Mouse (Mus musculus) MEL (cell line): ENCODE measurements around the gene Pigc. TPM values are rescaled to one million over a fixed set of nuclear protein-coding genes. Genes with fewer than 3 reads are reported as not detected.

Experiments
- DNase-seq: peaks from one replicate; pipeline ENCODE4 v3.0.0; 2011; ENCODE audit warnings: low read depth, low spot score
- H3K27ac ChIP-seq: 2 replicates; pipeline ENCODE4 v1.5.1; 2012; ENCODE audit warnings: low read depth, mild to moderate bottlenecking, control low read depth, low read length, moderate library complexity; ENCODE audit not compliant: control insufficient read depth
- H3K27me3 ChIP-seq, 2 experiments: fragments of 150-350 bp in 1 of 2; sonication (generic) in 1 of 2; 2 replicates each; pipeline ENCODE4 v1.6.1; 2012; ENCODE audit warnings: low read length in 2 of 2, mild to moderate bottlenecking in 2 of 2, improper control_type of control experiment in 1 of 2, moderate library complexity in 1 of 2; ENCODE audit not compliant: insufficient read depth in 2 of 2, control insufficient read depth in 1 of 2
- H3K36me3 ChIP-seq, 2 experiments: 2 replicates each; pipeline ENCODE4 v1.6.1; 2012 to 2014; ENCODE audit warnings: low read length in 2 of 2, improper control_type of control experiment in 1 of 2, inconsistent platforms in 1 of 2, mild to moderate bottlenecking in 1 of 2; ENCODE audit not compliant: insufficient read depth in 2 of 2, control insufficient read depth in 1 of 2
- H3K4me1 ChIP-seq, 2 experiments: fragments of 150-350 bp in 1 of 2; sonication (generic) in 1 of 2; 2 replicates each; pipeline ENCODE4 v1.6.1; 2012; ENCODE audit warnings: low read length in 2 of 2, improper control_type of control experiment in 1 of 2, mild to moderate bottlenecking in 1 of 2; ENCODE audit not compliant: insufficient read depth in 2 of 2, control insufficient read depth in 1 of 2
- H3K4me3 ChIP-seq, 2 experiments: fragments of 150-350 bp in 1 of 2; sonication (generic) in 1 of 2; 2 replicates each; pipeline ENCODE4 v1.5.1; 2012; ENCODE audit warnings: low read depth in 2 of 2, low read length in 2 of 2, mild to moderate bottlenecking in 2 of 2, moderate library complexity in 2 of 2, control low read depth in 1 of 2, improper control_type of control experiment in 1 of 2; ENCODE audit not compliant: control insufficient read depth in 1 of 2, insufficient read depth in 1 of 2
- H3K79me2 ChIP-seq: 2 replicates; pipeline ENCODE4 v1.6.1; 2012; ENCODE audit warnings: mild to moderate bottlenecking, low read length, moderate library complexity; ENCODE audit not compliant: control insufficient read depth, poor library complexity, insufficient read depth
- H3K9ac ChIP-seq: 2 replicates; pipeline ENCODE4 v1.6.1; 2012; ENCODE audit warnings: low read depth, mild to moderate bottlenecking, control low read depth, low read length, moderate library complexity; ENCODE audit not compliant: control insufficient read depth, poor library complexity, severe bottlenecking
- H3K9me3 ChIP-seq: fragments of 150-350 bp; sonication (generic); replicated peaks from 2 replicates; pipeline ENCODE4 v1.6.1; 2012; ENCODE audit warnings: mild to moderate bottlenecking, low read length, improper control_type of control experiment, moderate library complexity; ENCODE audit not compliant: insufficient read depth
- BHLHE40 ChIP-seq: IDR thresholded peaks from 2 replicates; pipeline ENCODE4 v1.6.1; 2012; ENCODE audit warnings: low read depth, mild to moderate bottlenecking, inconsistent platforms, low read length, improper control_type of control experiment, borderline replicate concordance
- CHD1 ChIP-seq: IDR thresholded peaks from 2 replicates; pipeline ENCODE4 v1.6.1; 2012; ENCODE audit warnings: low read depth, mild to moderate bottlenecking, inconsistent platforms, low read length, improper control_type of control experiment
- E2F4 ChIP-seq: IDR thresholded peaks from 2 replicates; pipeline ENCODE4 v1.6.1; 2011; ENCODE audit warnings: low read depth, low read length, improper control_type of control experiment, borderline replicate concordance
- ELF1 ChIP-seq: IDR thresholded peaks from 2 replicates; pipeline ENCODE4 v1.6.1; 2014; ENCODE audit warnings: low read depth, mild to moderate bottlenecking, inconsistent platforms, low read length, improper control_type of control experiment, moderate library complexity
- EP300 ChIP-seq, 2 experiments: IDR thresholded peaks; 2 replicates each; pipeline ENCODE4 v1.6.1; 2011; ENCODE audit warnings: improper control_type of control experiment in 2 of 2, low read length in 2 of 2, low read depth in 1 of 2, mild to moderate bottlenecking in 1 of 2
- ETS1 ChIP-seq: IDR thresholded peaks from 2 replicates; pipeline ENCODE4 v1.6.1; 2012; ENCODE audit warnings: low read depth, mild to moderate bottlenecking, inconsistent platforms, low read length, improper control_type of control experiment, moderate library complexity
- GABPA ChIP-seq: IDR thresholded peaks from 2 replicates; pipeline ENCODE4 v1.6.1; 2012; ENCODE audit warnings: low read depth, mild to moderate bottlenecking, inconsistent platforms, low read length, improper control_type of control experiment, moderate library complexity
- HCFC1 ChIP-seq: IDR thresholded peaks from 2 replicates; pipeline ENCODE4 v1.6.1; 2012; ENCODE audit warnings: low read depth, mild to moderate bottlenecking, inconsistent platforms, low read length, improper control_type of control experiment, moderate library complexity
- JUND ChIP-seq: IDR thresholded peaks from 2 replicates; pipeline ENCODE4 v1.6.1; 2011; ENCODE audit warnings: low read depth, mild to moderate bottlenecking, improper control_type of control experiment, low read length
- KAT2A ChIP-seq: conservative IDR thresholded peaks from 2 replicates; pipeline ENCODE4 v1.6.1; 2012; ENCODE audit warnings: low read depth, low read length, improper control_type of control experiment, inconsistent platforms
- MAFK ChIP-seq: IDR thresholded peaks from 2 replicates; pipeline ENCODE4 v1.6.1; 2011; ENCODE audit warnings: low read depth, mild to moderate bottlenecking, low read length, improper control_type of control experiment, borderline replicate concordance
- MAZ ChIP-seq: IDR thresholded peaks from 2 replicates; pipeline ENCODE4 v1.6.1; 2012; ENCODE audit warnings: low read depth, mild to moderate bottlenecking, inconsistent platforms, low read length, improper control_type of control experiment
- MXI1 ChIP-seq: IDR thresholded peaks from 2 replicates; pipeline ENCODE4 v1.6.1; 2011; ENCODE audit warnings: mild to moderate bottlenecking, low read depth, low read length, improper control_type of control experiment
- MYB ChIP-seq: IDR thresholded peaks from 2 replicates; pipeline ENCODE4 v1.6.1; 2011; ENCODE audit warnings: mild to moderate bottlenecking, low read depth, low read length, improper control_type of control experiment
- MYC ChIP-seq: IDR thresholded peaks from 2 replicates; pipeline ENCODE4 v1.6.1; 2011; ENCODE audit warnings: low read depth, mild to moderate bottlenecking, low read length, improper control_type of control experiment, moderate library complexity
- NELFE ChIP-seq: IDR thresholded peaks from 2 replicates; pipeline ENCODE4 v1.6.1; 2011; ENCODE audit warnings: low read depth, low read length, improper control_type of control experiment
- NRF1 ChIP-seq: IDR thresholded peaks from 2 replicates; pipeline ENCODE4 v1.6.1; 2014; ENCODE audit warnings: low read depth, mild to moderate bottlenecking, inconsistent platforms, low read length, improper control_type of control experiment, moderate library complexity; ENCODE audit not compliant: poor library complexity, insufficient read depth, severe bottlenecking
- POLR2A ChIP-seq, 2 experiments: IDR thresholded peaks; 2 replicates each; pipeline ENCODE4 v1.6.1; 2011 to 2012; ENCODE audit warnings: low read length in 2 of 2, mild to moderate bottlenecking in 2 of 2, control low read depth in 1 of 2, improper control_type of control experiment in 1 of 2, low read depth in 1 of 2, moderate library complexity in 1 of 2; ENCODE audit not compliant: control insufficient read depth in 1 of 2, insufficient read depth in 1 of 2, poor library complexity in 1 of 2
- POLR2AphosphoS2 ChIP-seq: IDR thresholded peaks from 2 replicates; pipeline ENCODE4 v1.6.1; 2011; ENCODE audit warnings: low read length, improper control_type of control experiment
- POLR2AphosphoS5 ChIP-seq: IDR thresholded peaks from 2 replicates; pipeline ENCODE4 v1.6.1; 2012; ENCODE audit warnings: low read depth, borderline replicate concordance, mild to moderate bottlenecking, inconsistent platforms, low read length, moderate library complexity, mixed read lengths
- RAD21 ChIP-seq: IDR thresholded peaks from 2 replicates; pipeline ENCODE4 v1.6.1; 2011; ENCODE audit warnings: mild to moderate bottlenecking, low read depth, low read length, improper control_type of control experiment
- SIN3A ChIP-seq: IDR thresholded peaks from 2 replicates; pipeline ENCODE4 v1.6.1; 2012; ENCODE audit warnings: low read length, improper control_type of control experiment, inconsistent platforms
- TAL1 ChIP-seq: IDR thresholded peaks from 2 replicates; pipeline ENCODE4 v1.6.1; 2012; ENCODE audit warnings: mild to moderate bottlenecking, inconsistent platforms, low read length, moderate library complexity, mixed read lengths
- TBP ChIP-seq: IDR thresholded peaks from 2 replicates; pipeline ENCODE4 v1.8.0; 2011; ENCODE audit warnings: low read depth, low read length, improper control_type of control experiment
- TCF12 ChIP-seq: IDR thresholded peaks from 2 replicates; pipeline ENCODE4 v1.6.1; 2014; ENCODE audit warnings: low read depth, mild to moderate bottlenecking, inconsistent platforms, low read length, improper control_type of control experiment, moderate library complexity
- USF1 ChIP-seq: IDR thresholded peaks from 2 replicates; pipeline ENCODE4 v1.6.1; 2014; ENCODE audit warnings: low read depth, mild to moderate bottlenecking, inconsistent platforms, low read length, improper control_type of control experiment, moderate library complexity
- USF2 ChIP-seq, 2 experiments: IDR thresholded peaks; 2 replicates each; pipeline ENCODE4 v1.6.1; 2011 to 2012; ENCODE audit warnings: improper control_type of control experiment in 2 of 2, low read length in 2 of 2, borderline replicate concordance in 1 of 2, inconsistent platforms in 1 of 2, low read depth in 1 of 2, mild to moderate bottlenecking in 1 of 2; ENCODE audit not compliant: insufficient read depth in 1 of 2
- ZMIZ1 ChIP-seq: IDR thresholded peaks from 2 replicates; pipeline ENCODE4 v1.6.1; 2012; ENCODE audit warnings: low read depth, mild to moderate bottlenecking, inconsistent platforms, low read length, improper control_type of control experiment, moderate library complexity
- polyA plus RNA-seq, 2 experiments: library from polyadenylated mRNA; stranded (reverse) in 1 of 2; unstranded in 1 of 2; fragments of >175 nt in 1 of 2; fragments of >200 nt in 1 of 2; gene quantifications; 2 replicates each; pipeline versions ENCODE4 v1.2.1 to v1.2.4; 2012; ENCODE audit warnings: low replicate concordance in 2 of 2, low read depth in 1 of 2; ENCODE audit not compliant: insufficient read length in 2 of 2, insufficient read depth in 1 of 2, missing spikeins in 1 of 2
- total RNA-seq: library from RNA; depleted of rRNA; stranded (reverse); fragments of 300-350 nt; gene quantifications from 2 replicates; pipeline ENCODE4 v1.2.3, GENCODE M21; 2012

Pigc gene
- total and polyA plus RNA-seq, 3 experiments = 4.2 to 9.8 TPM; not detected in 1

GRCm38 (mm10) chr1:161990684-161991578 is 21.9 kb downstream of the Pigc start:
- no peaks in the 10 kb centered on the region for H3K9me3 ChIP-seq
- H3K9ac ChIP-seq = no peak overlapping the region
- no peak overlapping the region for H3K27ac ChIP-seq
- H3K27me3 ChIP-seq = peaks cover 2 to 8% of the 10 kb centered on the region in 2 experiments
- H3K36me3 ChIP-seq = no peaks in the 10 kb centered on the region
- TF ChIP-seq JUND (no peak), TBP (no peak), USF1 (no peak), KAT2A (no peak), EP300 (IDR thresholded peaks at IDR 0.05; ENCODE audit: low read depth in 1 of 2, low read length in 2 of 2) (no peak), SIN3A (no peak), ZMIZ1 (no peak), NELFE (no peak), POLR2AphosphoS5 (no peak), USF2 (IDR thresholded peaks at IDR 0.05; ENCODE audit: borderline replicate concordance in 1 of 2, insufficient read depth in 1 of 2, low read depth in 1 of 2, low read length in 2 of 2) (no peak)
- H3K79me2 ChIP-seq = no peaks in the 10 kb centered on the region
- no peak overlapping the region for H3K4me3 ChIP-seq
- DNase-seq = no peak
- H3K4me1 ChIP-seq = no peaks in the 10 kb centered on the region

GRCm38 (mm10) chr1:161991846-161992245 is 22.9 kb downstream of the Pigc start:
- Histone ChIP-seq H3K4me1 (no peaks in the 10 kb centered on the region), H3K9me3 (no peaks in the 10 kb centered on the region), H3K4me3 (no peak overlapping the region), H3K27me3 (peaks cover 2 to 4% of the 10 kb centered on the region in 2 experiments), H3K79me2 (no peaks in the 10 kb centered on the region), H3K9ac (no peak overlapping the region)
- TF ChIP-seq POLR2AphosphoS2 (no peak), HCFC1 (no peak), MAFK (no peak), TCF12 (no peak), MYB (no peak), MXI1 (no peak), TAL1 (no peak), CHD1 (no peak), RAD21 (no peak), GABPA (no peak), ETS1 (no peak), ELF1 (no peak), BHLHE40 (no peak), MYC (no peak), E2F4 (no peak), MAZ (no peak), POLR2A (IDR thresholded peaks at IDR 0.05; ENCODE audit: control insufficient read depth in 1 of 2, insufficient read depth in 1 of 2, low read depth in 1 of 2, low read length in 2 of 2, poor library complexity in 1 of 2) (no peak), NRF1 (no peak), USF1 (no peak)
- TF ChIP-seq, all 39 proteins: peak for 0
- Histone ChIP-seq H3K27ac (no peak overlapping the region), H3K36me3 (no peaks in the 10 kb centered on the region)
- DNase-seq = no peak
